Mouse (Mus musculus): Measurements from ENCODE around the gene Hpn. TPM values are rescaled to one million over a fixed set of nuclear protein-coding genes. Genes with fewer than 3 reads are reported as not detected.

Gene Hpn
- polyA plus RNA-seq, 1 experiment from 2014 or later, result 17.4 TPM

- H3K9ac ChIP-seq (ENCODE audit: low read length), result no peak overlapping the region; the same call in 1 of the 2 replicates
- peaks cover 43% of the 10 kb centered on the region for H3K4me1 ChIP-seq (replicated peaks; ENCODE audit: control insufficient read depth, insufficient read depth, low read length)
- 0 out of 2 replicates have a peak overlapping the region, but pooled peaks have one; percentile 4 for H3K4me2 ChIP-seq (ENCODE audit: low read depth, low read length)
- no peak for ATAC-seq (ENCODE audit: low read depth)
- H3K27me3 ChIP-seq (ENCODE audit: control insufficient read depth, insufficient read depth, low read depth, low read length), result no peaks in the 10 kb centered on the region
- H3K36me3 ChIP-seq (ENCODE audit: control insufficient read depth, insufficient read depth, low read length), result peaks cover 26% of the 10 kb centered on the region
- no peak overlapping the region for H3K4me3 ChIP-seq (ENCODE audit: low read length)
- 12% methylated on average over 12 of the region's 12 CpGs for WGBS
- H3K9me3 ChIP-seq (ENCODE audit: control insufficient read depth, low read length), result no peaks in the 10 kb centered on the region
- peak overlapping the region; percentile 32; the same call in 1 of the 2 replicates for H3K27ac ChIP-seq (ENCODE audit: low read length)
Observed at GRCm38 (mm10) chr7:31145596-31146160, 30.6 kb upstream of the Hpn start.

- no peak for ATAC-seq (ENCODE audit: low read depth)
- WGBS, result 92% methylated on average over 16 of the region's 16 CpGs
- Histone ChIP-seq H3K27me3 (ENCODE audit: control insufficient read depth, insufficient read depth, low read depth, low read length) (no peaks in the 10 kb centered on the region), H3K27ac (ENCODE audit: low read length) (no peak overlapping the region), H3K9me3 (ENCODE audit: control insufficient read depth, low read length) (no peaks in the 10 kb centered on the region), H3K4me2 (ENCODE audit: low read depth, low read length) (no peak overlapping the region), H3K36me3 (ENCODE audit: control insufficient read depth, insufficient read depth, low read length) (peaks cover 33% of the 10 kb centered on the region), H3K9ac (ENCODE audit: low read length) (no peak overlapping the region), H3K4me3 (ENCODE audit: low read length) (no peak overlapping the region), H3K4me1 (replicated peaks; ENCODE audit: control insufficient read depth, insufficient read depth, low read length) (peaks cover 42% of the 10 kb centered on the region)
Observed at GRCm38 (mm10) chr7:31144886-31145285, 29.8 kb upstream of the Hpn start.

GRCm38 (mm10) chr7:31140941-31141340, 25.9 kb upstream of the Hpn start:
- peaks cover 5% of the 10 kb centered on the region for H3K4me1 ChIP-seq (replicated peaks; ENCODE audit: control insufficient read depth, insufficient read depth, low read length)
- WGBS, result 85% methylated on average over 10 of the region's 10 CpGs
- H3K27ac ChIP-seq (ENCODE audit: low read length), result no peak overlapping the region
- H3K9me3 ChIP-seq (ENCODE audit: control insufficient read depth, low read length), result no peaks in the 10 kb centered on the region
- H3K36me3 ChIP-seq (ENCODE audit: control insufficient read depth, insufficient read depth, low read length), result peaks cover 58% of the 10 kb centered on the region
- no peaks in the 10 kb centered on the region for H3K27me3 ChIP-seq (ENCODE audit: control insufficient read depth, insufficient read depth, low read depth, low read length)
- no peak overlapping the region for H3K9ac ChIP-seq (ENCODE audit: low read length)
- no peak overlapping the region for H3K4me2 ChIP-seq (ENCODE audit: low read depth, low read length)
- no peak overlapping the region for H3K4me3 ChIP-seq (ENCODE audit: low read length)
- ATAC-seq (ENCODE audit: low read depth), result no peak

- H3K27ac ChIP-seq (ENCODE audit: low read length), result no peak overlapping the region
- no peaks in the 10 kb centered on the region for H3K27me3 ChIP-seq (ENCODE audit: control insufficient read depth, insufficient read depth, low read depth, low read length)
- no peak overlapping the region for H3K9ac ChIP-seq (ENCODE audit: low read length)
- H3K9me3 ChIP-seq (ENCODE audit: control insufficient read depth, low read length), result no peaks in the 10 kb centered on the region
- H3K4me2 ChIP-seq (ENCODE audit: low read depth, low read length), result no peak overlapping the region
- 67% methylated on average over 4 of the region's 4 CpGs for WGBS
- peaks cover 64% of the 10 kb centered on the region for H3K36me3 ChIP-seq (ENCODE audit: control insufficient read depth, insufficient read depth, low read length)
- ATAC-seq (ENCODE audit: low read depth), result no peak
- H3K4me3 ChIP-seq (ENCODE audit: low read length), result no peak overlapping the region
- H3K4me1 ChIP-seq (replicated peaks; ENCODE audit: control insufficient read depth, insufficient read depth, low read length), result no peaks in the 10 kb centered on the region
Observed at GRCm38 (mm10) chr7:31140302-31140701, 25.2 kb upstream of the Hpn start.

GRCm38 (mm10) chr7:31139765-31140164, 24.7 kb upstream of the Hpn start:
- Histone ChIP-seq H3K27ac (ENCODE audit: low read length) (no peak overlapping the region), H3K4me3 (ENCODE audit: low read length) (no peak overlapping the region), H3K4me1 (replicated peaks; ENCODE audit: control insufficient read depth, insufficient read depth, low read length) (no peaks in the 10 kb centered on the region), H3K36me3 (ENCODE audit: control insufficient read depth, insufficient read depth, low read length) (peaks cover 68% of the 10 kb centered on the region), H3K9ac (ENCODE audit: low read length) (no peak overlapping the region), H3K27me3 (ENCODE audit: control insufficient read depth, insufficient read depth, low read depth, low read length) (no peaks in the 10 kb centered on the region), H3K9me3 (ENCODE audit: control insufficient read depth, low read length) (no peaks in the 10 kb centered on the region), H3K4me2 (ENCODE audit: low read depth, low read length) (no peak overlapping the region)
- ATAC-seq (ENCODE audit: low read depth), result peak; percentile 56
- WGBS, result 66% methylated on average over 5 of the region's 5 CpGs

GRCm38 (mm10) chr7:31135717-31136116, 20.6 kb upstream of the Hpn start:
- no peaks in the 10 kb centered on the region for H3K9me3 ChIP-seq (ENCODE audit: control insufficient read depth, low read length)
- no peaks in the 10 kb centered on the region for H3K4me1 ChIP-seq (replicated peaks; ENCODE audit: control insufficient read depth, insufficient read depth, low read length)
- H3K9ac ChIP-seq (ENCODE audit: low read length), result no peak overlapping the region
- H3K4me3 ChIP-seq (ENCODE audit: low read length), result no peak overlapping the region
- ATAC-seq (ENCODE audit: low read depth), result no peak
- H3K36me3 ChIP-seq (ENCODE audit: control insufficient read depth, insufficient read depth, low read length), result peaks cover 78% of the 10 kb centered on the region
- H3K27ac ChIP-seq (ENCODE audit: low read length), result no peak overlapping the region
- H3K4me2 ChIP-seq (ENCODE audit: low read depth, low read length), result no peak overlapping the region
- WGBS, result 92% methylated on average over 10 of the region's 10 CpGs
- no peaks in the 10 kb centered on the region for H3K27me3 ChIP-seq (ENCODE audit: control insufficient read depth, insufficient read depth, low read depth, low read length)

GRCm38 (mm10) chr7:31131866-31132265, 16.8 kb upstream of the Hpn start:
- H3K27me3 ChIP-seq (ENCODE audit: control insufficient read depth, insufficient read depth, low read depth, low read length), result peaks cover 8% of the 10 kb centered on the region; the same call in 1 of the 2 replicates
- H3K9me3 ChIP-seq (ENCODE audit: control insufficient read depth, low read length), result no peaks in the 10 kb centered on the region
- H3K9ac ChIP-seq (ENCODE audit: low read length), result no peak overlapping the region
- no peak overlapping the region for H3K27ac ChIP-seq (ENCODE audit: low read length)
- ATAC-seq (ENCODE audit: low read depth), result no peak
- H3K36me3 ChIP-seq (ENCODE audit: control insufficient read depth, insufficient read depth, low read length), result peaks cover 67% of the 10 kb centered on the region
- H3K4me3 ChIP-seq (ENCODE audit: low read length), result no peak overlapping the region
- 76% methylated on average over 4 of the region's 4 CpGs for WGBS
- H3K4me2 ChIP-seq (ENCODE audit: low read depth, low read length), result no peak overlapping the region
- peaks cover 4% of the 10 kb centered on the region for H3K4me1 ChIP-seq (replicated peaks; ENCODE audit: control insufficient read depth, insufficient read depth, low read length)

- no peak overlapping the region for H3K9ac ChIP-seq (ENCODE audit: low read length)
- WGBS, result 31% methylated on average over 4 of the region's 4 CpGs
- peaks cover 9% of the 10 kb centered on the region for H3K4me1 ChIP-seq (replicated peaks; ENCODE audit: control insufficient read depth, insufficient read depth, low read length)
- peaks cover 18% of the 10 kb centered on the region for H3K27me3 ChIP-seq (ENCODE audit: control insufficient read depth, insufficient read depth, low read depth, low read length)
- H3K27ac ChIP-seq (ENCODE audit: low read length), result no peak overlapping the region
- H3K4me2 ChIP-seq (ENCODE audit: low read depth, low read length), result no peak overlapping the region
- peaks cover 59% of the 10 kb centered on the region for H3K36me3 ChIP-seq (ENCODE audit: control insufficient read depth, insufficient read depth, low read length)
- no peak for ATAC-seq (ENCODE audit: low read depth)
- H3K9me3 ChIP-seq (ENCODE audit: control insufficient read depth, low read length), result no peaks in the 10 kb centered on the region
- H3K4me3 ChIP-seq (ENCODE audit: low read length), result no peak overlapping the region
Observed at GRCm38 (mm10) chr7:31130841-31131240, 15.8 kb upstream of the Hpn start.

- no peak overlapping the region for H3K4me3 ChIP-seq (ENCODE audit: low read length)
- 93% methylated on average over 7 of the region's 7 CpGs for WGBS
- no peak overlapping the region for H3K27ac ChIP-seq (ENCODE audit: low read length)
- H3K27me3 ChIP-seq (ENCODE audit: control insufficient read depth, insufficient read depth, low read depth, low read length), result peaks cover 24% of the 10 kb centered on the region
- H3K9ac ChIP-seq (ENCODE audit: low read length), result no peak overlapping the region
- H3K4me2 ChIP-seq (ENCODE audit: low read depth, low read length), result no peak overlapping the region
- no peak for ATAC-seq (ENCODE audit: low read depth)
- H3K9me3 ChIP-seq (ENCODE audit: control insufficient read depth, low read length), result no peaks in the 10 kb centered on the region
- H3K4me1 ChIP-seq (replicated peaks; ENCODE audit: control insufficient read depth, insufficient read depth, low read length), result peaks cover 9% of the 10 kb centered on the region
- peaks cover 53% of the 10 kb centered on the region for H3K36me3 ChIP-seq (ENCODE audit: control insufficient read depth, insufficient read depth, low read length)
Observed at GRCm38 (mm10) chr7:31130197-31130596, 15.1 kb upstream of the Hpn start.
